Mouse (Mus musculus): ENCODE results near the gene Coro7.

Gene Coro7

DNA sequence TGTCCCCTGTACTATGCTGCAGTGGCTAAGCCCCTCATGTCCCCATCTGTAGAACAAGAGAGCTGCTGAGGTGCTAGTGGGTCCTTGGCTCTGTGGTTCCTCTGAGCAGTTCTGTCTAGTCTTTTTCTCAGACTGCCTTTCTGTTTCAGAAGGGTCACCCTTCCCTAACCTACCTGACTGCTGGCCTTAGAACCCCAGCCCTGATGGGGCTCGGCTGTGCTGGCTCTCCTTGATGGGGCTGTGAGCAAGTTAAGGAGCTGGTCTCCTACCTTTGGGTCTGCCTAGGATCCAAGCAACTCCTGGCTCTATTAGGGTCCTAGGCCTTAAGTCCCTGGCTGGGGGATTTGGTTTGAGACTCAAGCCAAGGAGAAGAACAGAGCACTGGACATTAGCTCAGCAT, 64.3 kb downstream of the Coro7 start:
- no peak for DNase-seq (ENCODE audit: low read depth, low spot score)

DNA sequence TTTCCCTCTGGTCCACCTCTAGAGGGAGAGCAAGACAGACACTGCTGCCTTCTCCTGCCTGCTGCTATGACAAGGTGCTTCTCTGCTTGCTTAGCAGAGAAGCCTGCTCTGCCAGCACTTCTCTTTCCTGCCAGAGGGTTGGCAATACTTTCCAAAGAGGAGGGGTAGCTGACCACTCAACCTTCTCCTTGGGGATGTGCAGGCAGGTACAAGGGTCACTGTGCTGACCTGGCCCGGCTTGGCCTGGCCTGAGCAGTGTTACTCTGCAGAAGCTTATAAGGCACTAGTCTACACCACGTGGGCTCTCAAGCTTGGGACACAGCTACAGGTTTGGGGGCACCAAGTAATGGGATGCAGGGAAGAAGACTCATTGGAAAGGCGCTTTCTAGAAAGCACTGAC, 64.9 kb downstream of the Coro7 start:
- no peak for DNase-seq (ENCODE audit: low read depth, low spot score)

DNA sequence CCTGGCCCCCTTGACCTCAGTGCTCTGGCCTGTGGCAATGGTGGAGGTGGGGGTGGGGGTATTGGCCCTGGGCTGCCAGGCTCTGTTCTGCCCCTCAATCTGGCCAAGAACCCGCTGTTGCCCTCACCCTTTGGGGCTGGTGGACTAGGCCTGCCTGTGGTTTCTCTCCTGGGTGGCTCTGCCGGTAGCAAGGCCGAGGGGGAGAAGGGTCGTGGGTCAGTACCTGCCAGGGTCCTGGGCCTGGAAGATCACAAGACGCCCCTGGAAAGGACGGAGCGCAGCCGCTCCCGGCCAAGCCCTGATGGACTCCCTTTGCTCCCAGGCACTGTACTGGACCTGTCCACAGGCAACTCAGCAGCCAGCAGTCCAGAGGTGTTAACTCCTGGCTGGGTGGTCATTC, 65.8 kb downstream of the Coro7 start:
- DNase-seq (ENCODE audit: low read depth, low spot score) = no peak

DNA sequence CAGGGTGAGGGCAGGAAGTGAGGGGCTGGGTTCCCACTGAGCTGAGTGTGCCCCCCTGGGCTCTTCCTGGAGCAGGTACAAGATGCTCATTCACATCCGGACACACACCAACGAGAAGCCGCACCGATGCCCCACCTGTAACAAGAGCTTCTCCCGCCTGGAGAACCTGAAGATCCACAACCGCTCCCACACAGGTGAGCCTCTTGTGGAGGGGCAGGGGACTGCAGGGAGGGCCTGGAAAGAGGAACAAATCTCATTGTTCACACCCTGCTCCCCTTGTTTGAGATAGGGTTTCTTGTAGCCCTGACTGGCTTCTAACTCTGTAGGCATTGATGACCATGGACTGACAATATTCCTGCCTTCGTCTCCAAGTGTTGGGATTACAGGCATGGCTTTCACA, 67.9 kb downstream of the Coro7 start:
- DNase-seq (ENCODE audit: low read depth, low spot score) = no peak

DNA sequence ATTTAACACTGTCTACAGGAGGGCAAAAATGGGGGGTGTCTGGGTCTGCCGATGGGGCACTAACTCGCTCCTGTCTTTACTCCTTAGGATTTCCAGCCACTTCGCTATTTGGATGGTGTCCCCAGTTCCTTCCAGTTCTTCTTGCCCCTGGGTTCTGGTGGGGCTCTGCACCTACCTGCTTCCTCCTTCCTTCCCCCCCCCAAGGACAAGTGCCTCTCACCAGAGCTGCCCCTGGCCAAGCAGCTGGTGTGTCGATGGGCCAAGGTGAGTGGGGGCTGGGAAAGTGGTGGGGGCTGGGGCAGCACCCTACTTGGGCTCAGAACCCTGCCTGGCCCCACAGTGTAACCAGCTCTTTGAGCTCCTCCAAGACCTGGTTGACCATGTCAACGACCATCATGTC, 68.4 kb downstream of the Coro7 start:
- no peak for DNase-seq (ENCODE audit: low read depth, low spot score)

DNA sequence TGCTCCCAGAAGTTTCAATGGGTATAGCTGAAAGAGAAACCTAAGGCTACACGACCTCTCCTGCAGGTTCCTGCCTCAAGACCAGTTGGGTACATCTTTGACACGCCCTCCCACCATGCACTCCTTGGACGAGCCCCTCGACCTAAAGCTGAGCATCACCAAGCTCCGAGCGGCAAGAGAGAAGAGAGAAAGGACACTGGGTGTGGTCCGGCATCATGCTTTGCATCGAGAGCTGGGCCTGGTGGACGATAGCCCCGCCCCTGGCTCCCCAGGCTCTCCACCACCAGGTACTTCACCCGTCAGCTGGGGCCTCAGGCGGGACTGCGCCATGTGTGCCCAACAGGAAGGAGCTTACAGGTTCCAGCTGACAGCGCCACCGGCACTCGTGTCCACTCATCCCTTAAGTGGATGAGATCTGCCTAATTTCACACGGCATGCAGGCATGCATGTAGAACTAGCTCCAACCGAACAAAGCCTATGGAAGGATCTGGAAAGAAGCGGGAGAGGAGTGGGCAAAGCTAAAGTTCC, 71.0 kb downstream of the Coro7 start:
- no peak for DNase-seq (ENCODE audit: low read depth, low spot score)

DNA sequence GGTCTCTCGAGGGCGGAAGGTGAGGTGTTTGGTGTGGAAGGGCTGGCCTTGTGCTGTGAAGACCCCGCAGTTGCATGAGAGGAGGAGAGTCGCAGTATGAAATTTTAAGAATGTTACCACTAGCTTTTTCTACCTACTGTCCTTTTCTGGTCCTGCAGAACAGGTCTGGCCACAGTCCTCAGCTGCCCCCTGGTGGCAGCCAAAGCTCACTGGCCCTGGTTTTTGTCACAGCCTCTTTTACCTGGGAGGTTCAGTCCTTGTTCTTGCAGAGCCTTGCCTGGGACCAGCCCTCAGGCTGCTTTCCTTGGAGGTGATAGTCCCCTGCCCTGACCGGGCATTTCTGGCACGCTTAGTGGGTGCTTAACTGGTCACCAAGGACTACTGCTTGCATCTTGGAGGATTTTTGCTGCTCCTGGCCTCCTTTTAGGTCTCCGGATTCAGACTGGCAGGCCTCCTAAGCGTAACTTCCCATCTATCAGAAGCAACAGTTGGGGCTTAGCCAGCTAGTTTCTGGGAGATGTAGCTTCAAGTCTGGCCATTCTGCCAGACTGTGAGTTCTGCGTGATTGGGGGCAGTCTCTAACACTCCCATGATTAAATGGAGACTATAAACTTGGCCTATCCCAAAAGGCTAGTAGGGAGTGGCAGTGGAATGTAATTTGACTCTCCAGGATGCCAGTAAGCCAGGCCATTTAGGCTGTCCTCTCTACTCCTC, 71.6 kb downstream of the Coro7 start:
- peak; percentile 90 for DNase-seq (ENCODE audit: low read depth, low spot score)

DNA sequence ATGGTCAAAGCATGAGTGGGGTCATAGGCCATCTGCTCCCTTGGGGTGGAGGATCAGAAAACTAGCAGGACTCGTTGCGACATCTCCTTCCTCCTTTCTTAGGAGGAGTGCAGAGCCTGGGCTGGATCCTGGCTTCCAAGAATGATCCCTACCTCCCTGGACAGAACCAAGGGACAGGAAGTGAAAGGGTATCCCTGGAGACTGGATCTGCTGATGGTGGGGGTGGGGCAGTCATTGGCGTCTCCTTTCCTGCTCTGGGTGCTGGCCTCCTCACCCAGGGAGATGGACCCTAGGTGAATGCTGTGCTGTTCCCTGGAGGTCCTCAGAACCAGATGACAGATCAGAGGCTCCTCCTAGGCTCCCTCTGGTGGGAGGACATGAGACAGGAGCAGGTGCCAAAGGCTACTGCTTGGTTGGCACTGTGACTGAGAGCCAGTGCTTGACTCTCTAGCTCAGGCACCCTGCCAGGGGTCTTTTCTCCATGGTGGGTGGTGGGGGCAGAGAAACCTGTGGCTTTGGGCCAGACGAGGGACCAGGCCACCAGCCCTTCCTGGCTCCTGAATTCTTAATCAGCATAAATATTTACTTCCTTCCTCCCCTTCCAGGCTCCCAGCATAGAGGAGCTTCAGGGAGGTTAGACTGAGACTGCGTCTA, 73.0 kb downstream of the Coro7 start:
- DNase-seq (ENCODE audit: low read depth, low spot score) = peak; percentile 50

DNA sequence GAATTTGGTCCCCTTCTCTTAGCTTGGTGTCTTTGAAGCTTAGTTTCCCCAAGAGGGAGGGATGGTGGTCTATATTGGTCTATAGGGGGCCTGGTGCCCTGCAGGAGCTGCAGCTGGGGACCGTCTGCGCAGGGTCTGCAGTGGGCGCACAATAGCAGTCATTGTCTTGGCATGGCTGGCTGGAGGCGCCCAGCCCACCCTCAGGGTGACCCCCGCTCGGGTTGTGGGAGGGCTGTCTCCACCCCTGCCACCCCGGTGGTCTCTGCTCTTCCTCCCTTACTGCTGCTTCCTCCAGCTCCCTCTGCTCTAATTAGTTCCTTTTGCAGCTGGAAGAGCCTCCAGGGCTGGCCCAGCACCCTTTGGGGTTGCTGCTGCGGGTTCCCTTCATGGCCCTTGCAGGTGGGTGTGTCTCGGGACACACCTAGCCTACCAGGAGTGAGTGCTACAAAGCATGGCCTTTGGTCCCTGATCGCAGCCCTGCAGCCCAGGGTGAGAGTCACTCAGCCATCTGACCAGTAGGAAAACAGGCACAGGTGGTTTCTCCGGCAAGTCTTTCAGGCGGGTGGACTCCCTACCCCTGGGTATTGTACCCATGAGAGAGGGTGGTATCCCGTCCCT, 74.0 kb downstream of the Coro7 start:
- no peak for DNase-seq (ENCODE audit: low read depth, low spot score)

DNA sequence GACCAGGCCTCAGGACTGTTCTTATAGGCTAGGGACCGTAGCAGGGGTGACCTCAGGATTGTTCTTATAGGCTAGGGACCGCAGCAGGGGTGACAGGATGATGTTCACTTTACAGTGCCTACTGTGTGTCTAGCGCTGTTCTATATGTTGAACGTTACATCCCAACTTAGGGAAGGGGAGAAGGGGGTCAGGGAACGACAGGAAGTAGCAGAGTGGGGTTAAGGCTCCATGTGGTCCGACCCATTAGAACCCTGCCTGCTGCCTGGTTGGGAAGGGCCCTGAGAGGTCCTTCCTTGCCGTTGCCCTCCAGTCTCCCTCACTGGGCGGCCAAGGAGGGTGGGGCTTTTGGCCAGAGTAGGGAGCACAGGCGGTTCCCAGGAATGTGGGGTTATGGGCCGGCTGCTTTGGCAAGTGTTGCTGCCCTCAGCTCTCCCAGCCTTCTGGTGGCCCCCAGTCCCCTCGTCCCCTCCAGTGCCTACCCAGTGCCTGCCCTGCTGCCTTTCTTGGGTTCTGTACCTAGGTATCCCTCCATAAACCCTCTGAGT, 75.2 kb downstream of the Coro7 start:
- DNase-seq (ENCODE audit: low read depth, low spot score) = no peak

DNA sequence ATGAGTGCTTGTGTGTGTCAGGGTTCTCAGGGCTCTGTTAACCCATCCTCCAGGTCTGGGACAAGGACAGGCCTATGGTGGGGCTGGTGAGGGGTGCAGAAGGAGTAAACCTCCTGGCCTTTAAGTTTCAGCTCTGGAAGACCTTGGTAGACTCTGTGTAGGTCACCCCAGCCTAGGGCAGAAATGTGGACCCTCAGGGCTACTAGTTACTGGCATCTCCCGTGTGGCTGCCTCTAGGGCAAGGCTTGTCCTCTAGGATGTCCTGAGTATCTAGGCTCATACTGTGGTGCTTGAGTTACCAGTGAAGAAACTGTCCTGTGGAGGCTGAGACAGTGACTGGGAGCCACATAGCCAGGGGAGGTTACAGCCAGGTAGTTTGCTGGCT, 76.1 kb downstream of the Coro7 start:
- DNase-seq (ENCODE audit: low read depth, low spot score) = no peak

DNA sequence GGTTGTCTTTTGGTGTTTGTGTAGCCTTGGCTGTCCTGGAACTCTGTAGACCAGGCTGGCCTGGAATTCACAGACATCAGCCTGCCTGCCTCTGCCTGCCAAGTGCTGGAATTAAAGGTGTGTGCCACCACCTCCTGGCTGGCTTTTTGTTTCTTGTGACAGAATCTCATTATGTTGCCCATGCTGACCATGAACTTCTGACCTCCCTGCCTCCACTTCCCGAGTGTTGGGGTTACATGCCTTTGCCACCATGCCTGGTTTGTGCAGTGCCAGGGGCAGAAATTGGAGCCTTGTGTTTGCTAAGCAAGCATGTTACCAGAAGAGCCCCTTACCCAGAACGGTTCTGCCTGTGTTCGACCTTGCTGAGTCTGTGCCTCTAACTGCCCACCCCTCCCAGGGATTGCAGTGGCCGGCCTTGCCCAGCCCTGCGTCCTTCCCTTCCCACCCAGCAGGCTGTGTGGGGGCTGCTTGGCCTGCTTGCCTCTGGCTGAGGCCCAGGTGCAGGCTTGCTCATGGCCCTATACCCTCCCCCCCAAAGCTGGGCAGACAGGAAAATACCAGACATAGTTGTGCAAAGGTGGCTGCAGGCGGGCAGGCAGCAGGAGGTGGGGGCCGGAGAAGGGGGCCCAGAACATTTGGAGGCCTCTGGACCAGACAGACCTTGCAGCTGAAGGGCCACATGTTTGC, 76.7 kb downstream of the Coro7 start:
- DNase-seq (ENCODE audit: low read depth, low spot score) = no peak

DNA sequence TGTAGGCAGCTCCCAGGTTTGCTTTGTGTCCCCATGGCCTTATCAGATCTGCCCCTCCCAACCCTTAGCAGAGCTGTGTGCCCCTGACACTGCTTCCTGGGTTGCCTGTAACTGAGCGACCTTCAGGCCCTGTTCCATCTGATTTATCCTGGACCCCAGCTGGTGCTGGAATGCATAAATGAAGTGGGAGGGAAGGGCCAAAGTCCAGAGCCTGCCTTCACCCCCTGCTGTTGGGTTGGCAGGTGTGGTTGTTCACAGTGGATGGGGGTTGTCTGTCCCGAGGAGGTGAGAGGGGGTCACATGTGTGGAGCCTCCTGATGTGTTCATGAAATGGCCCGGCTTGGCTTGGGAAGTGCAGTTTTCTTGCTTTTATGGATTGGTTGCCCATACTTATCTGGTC, 77.4 kb downstream of the Coro7 start:
- DNase-seq (ENCODE audit: low read depth, low spot score) = no peak

DNA sequence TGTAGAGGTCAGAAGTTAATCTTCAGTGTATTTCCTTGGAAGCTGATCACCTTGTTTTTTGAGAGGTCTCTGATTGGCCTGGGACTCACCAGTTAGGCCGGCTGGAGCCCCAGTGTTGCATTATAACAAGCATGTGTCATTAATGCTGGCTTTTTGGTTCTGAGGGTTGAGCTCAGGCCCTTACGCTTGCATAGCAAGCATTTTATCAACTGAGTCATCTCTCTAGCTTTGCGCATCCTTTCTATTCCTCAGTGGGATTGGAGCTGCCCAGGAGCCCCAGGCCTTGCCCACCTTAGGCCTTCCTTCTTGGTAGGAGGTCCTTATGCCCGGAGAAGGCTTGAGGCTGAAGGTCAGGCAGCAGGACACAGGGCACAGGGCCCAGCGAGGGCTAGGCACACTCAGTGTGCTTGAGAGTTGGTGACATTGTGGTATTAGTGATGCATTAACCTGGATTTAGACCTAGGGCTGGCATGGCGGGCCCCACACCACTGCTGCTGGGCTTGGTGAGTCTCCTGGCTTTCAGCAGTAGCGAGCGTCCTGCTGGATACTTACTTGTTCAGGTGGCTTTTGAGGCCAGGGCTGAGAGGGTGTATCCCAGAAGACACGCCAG, 78.8 kb downstream of the Coro7 start:
- DNase-seq (ENCODE audit: low read depth, low spot score) = no peak

DNA sequence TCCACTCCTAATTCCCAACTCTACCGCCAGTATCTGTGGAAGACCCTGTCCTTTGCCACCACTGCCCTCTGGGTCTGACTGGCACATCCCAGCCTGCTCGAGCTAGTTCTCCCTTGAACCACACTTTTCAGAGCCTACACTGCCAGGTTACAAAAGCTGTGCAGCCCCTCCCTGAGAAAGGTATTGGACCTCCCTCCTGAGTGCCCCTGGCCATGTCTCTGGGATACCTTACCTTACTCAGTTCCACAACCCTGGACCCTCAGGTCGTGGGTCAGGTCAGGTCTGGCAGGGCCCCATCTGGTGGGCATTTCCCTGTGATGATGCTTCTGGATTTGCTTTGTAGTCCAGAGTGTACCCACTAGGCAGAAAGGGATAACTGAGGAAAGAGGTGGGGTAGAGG, 80.0 kb downstream of the Coro7 start:
- DNase-seq (ENCODE audit: low read depth, low spot score) = no peak

DNA sequence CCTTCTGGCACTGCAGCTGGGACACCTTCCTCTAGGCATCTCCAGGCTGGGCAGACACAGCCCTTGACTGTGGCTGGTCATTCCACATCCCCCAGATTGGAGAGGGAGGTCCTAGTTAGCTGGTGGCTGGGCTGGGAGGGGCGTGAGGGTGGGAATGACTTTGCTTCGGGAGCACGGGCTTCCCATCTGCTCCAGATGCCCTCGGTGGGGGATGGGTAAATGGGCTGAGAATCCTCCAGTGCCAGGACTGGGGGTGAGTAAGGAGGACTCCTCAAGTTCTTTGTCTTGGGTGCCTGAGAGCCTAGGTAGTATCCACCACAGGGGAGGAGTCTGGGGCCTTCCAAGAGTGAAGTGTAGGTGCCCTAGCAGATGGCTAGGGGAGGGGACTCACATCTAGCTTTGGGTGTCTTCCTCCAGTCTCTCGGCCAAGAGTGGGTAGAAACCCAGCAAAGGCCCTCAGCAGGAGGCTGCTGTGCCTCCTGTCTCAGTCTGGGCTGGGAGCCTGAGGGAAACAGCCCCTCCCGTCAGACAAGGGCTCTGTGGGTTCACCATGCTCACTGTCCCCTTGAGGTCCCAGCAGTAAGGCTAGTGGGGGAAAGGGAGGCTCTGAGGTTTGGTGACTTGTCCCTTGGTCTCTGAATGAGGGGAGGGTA, 80.6 kb downstream of the Coro7 start:
- DNase-seq (ENCODE audit: low read depth, low spot score) = peak; percentile 29

DNA sequence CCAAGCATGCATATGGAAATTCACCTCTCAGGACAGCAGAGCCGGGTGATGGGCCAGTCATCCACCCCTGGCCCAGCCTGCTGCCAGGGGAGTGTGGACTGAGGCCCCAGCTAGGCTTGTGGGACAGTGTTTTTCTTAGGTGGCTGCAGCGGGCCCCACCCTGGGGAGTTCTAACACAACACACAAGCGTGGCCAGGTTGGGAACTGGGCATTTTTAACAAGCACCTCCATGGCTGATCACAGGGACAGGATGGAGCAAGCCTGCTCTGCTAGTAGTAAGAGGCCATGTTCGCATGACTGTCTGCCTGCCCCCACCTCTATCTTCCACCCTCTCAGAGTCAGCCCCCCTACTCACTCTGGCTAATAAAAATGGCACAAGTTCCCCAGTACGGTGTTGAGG, 81.5 kb downstream of the Coro7 start:
- DNase-seq (ENCODE audit: low read depth, low spot score) = no peak

DNA sequence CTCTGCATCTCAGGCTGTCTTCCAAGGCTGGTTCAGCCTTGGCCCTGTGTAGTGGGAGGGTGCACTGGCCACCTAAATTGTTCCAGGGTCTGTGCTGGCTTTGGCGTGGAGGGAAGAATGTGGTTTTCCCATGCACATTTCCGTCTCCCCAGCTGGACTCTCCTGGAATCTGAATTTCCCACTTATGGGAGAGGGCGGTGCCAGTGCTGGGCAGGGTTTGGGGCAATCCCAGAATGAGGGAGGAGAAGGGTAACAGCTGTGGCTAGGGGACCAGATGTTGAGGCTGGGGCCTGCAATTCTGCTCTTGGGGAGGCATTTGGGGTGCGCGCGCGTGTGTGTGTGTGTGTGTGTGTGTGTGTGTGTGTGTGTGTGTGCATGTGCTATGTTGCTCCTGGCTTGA, 82.3 kb downstream of the Coro7 start:
- no peak for DNase-seq (ENCODE audit: low read depth, low spot score)

DNA sequence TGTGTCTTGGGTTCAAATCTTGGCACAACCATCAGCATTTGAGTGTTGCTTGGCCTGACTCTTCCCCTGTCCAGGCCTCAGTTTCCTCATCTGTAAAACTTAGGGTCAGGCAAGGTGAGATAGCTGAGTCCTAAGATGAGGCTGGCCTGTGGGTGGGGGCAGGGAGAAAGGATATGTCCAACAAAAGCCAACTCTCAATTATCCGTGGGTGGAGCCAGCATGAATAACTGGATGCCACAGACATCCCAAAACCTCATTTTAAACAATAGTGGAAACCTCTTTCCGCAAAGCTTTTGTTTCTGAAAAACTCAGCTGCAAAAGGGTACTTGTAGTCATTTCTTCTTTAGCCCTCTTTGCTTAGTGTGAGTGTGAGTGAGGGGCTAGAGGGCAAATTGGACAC, 82.7 kb downstream of the Coro7 start:
- DNase-seq (ENCODE audit: low read depth, low spot score) = no peak

DNA sequence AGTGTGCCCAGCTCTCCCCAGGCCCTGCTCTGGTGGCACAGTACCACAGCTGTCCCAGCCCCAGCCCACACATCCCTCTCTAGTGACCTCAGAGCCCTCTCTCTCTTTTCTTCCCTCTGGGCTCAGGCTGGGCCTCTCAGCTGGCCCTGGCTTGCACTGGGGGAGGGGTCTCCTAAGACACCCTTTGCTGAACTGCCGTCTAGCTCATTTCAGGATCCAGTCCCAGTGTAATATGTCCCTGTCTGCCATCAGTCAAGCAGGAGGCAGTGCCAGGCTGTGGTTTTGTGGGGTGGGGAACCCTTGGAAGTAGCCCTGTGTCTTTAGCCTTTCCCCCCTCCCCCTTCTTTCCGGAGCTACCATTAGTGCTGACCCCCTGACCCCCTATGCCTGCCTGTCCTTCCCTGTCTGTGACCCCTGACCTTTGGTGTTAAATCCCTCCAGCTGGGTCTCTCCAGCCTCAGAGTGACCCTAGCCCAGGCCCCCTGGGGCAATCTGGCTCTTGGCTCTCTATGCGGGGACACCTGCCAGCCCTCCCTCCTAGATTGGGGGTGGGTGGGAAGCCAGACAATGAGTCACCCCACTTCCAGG, 83.3 kb downstream of the Coro7 start:
- no peak for DNase-seq (ENCODE audit: low read depth, low spot score)

DNA sequence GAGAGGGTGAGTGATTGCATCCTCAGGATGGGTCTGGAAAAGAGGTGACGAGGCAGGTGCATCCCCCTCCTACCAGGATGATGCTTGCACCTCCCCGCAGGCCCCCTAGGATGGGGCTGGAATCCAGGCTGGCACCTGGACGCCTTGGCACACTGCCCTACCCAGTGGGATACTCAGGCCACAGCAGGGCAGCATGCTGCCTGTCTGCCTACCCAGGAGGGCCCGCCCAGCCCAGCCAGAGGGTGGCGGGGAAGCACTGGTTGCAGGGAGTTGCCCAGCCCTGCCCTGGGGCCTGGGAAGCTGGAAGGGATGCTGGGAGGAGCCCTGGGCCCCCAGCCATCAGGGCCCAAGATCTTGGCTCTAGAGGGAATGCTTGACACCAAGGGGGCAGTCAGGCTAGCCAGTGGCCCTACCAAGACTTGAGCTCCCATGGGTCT, 84.0 kb downstream of the Coro7 start:
- DNase-seq (ENCODE audit: low read depth, low spot score) = peak; percentile 20
